Mouse (Mus musculus): ENCODE results near the gene Mrpl49. TPM values are rescaled to one million over a fixed set of nuclear protein-coding genes. Genes with fewer than 3 reads are reported as not detected.
A peak's percentile ranks its signal among the peaks of the same experiment; 100 is the strongest.

Gene Mrpl49
- polyA plus RNA-seq, 1 experiment: 44.4 TPM

- no peak overlapping the region for H3K27ac ChIP-seq (ENCODE audit: insufficient read depth, low read length)
- H3K4me1 ChIP-seq (ENCODE audit: control insufficient read depth, insufficient read depth, low read length): no peaks in the 10 kb centered on the region
- TF ChIP-seq CTCF (IDR thresholded peaks at IDR 0.05; ENCODE audit: extremely low read depth, insufficient read depth, low read length) (no peak), POLR2A (IDR thresholded peaks at IDR 0.05; ENCODE audit: extremely low read depth, insufficient read depth, low read length) (no peak)
- H3K4me3 ChIP-seq (ENCODE audit: insufficient read depth, low read length): no peak overlapping the region
These were observed 28.6 kb downstream of the Mrpl49 start for GRCm38 (mm10) chr19:6028991-6029390.

DNA sequence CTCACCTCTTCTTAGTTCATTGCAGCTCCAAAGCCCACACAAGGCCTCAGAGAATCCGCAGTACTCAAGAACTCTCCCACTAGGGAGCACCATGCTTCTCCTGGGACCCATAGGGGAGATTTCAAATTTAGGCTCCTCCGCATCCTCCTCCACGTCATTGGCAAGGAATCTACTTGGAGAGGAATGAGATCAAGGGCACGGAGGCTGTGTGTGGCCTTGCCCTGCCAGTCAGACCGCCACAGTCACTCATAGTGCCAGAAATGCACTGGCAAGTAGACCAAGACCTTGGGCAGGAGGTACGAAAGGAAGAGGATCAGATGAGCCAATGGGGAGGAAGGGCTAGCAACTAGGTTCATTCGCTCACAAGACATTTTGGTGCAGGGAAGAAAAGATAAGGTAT lies 33.7 kb downstream of the Mrpl49 start:
- Histone ChIP-seq H3K27ac (ENCODE audit: insufficient read depth, low read length) (no peak overlapping the region), H3K4me3 (ENCODE audit: insufficient read depth, low read length) (no peak overlapping the region), H3K4me1 (ENCODE audit: control insufficient read depth, insufficient read depth, low read length) (no peaks in the 10 kb centered on the region)
- no peak for TF ChIP-seq POLR2A (IDR thresholded peaks at IDR 0.05; ENCODE audit: extremely low read depth, insufficient read depth, low read length)
- TF ChIP-seq CTCF (IDR thresholded peaks at IDR 0.05; ENCODE audit: extremely low read depth, insufficient read depth, low read length): no peak

GRCm38 (mm10) chr19:6023059-6023458 lies 34.5 kb downstream of the Mrpl49 start:
- H3K27ac ChIP-seq (ENCODE audit: insufficient read depth, low read length): no peak overlapping the region

GRCm38 (mm10) chr19:6020276-6020675 lies 37.3 kb downstream of the Mrpl49 start:
- no peaks in the 10 kb centered on the region; the same call in 1 of the 2 replicates for H3K4me1 ChIP-seq (ENCODE audit: control insufficient read depth, insufficient read depth, low read length)
- TF ChIP-seq POLR2A (IDR thresholded peaks at IDR 0.05; ENCODE audit: extremely low read depth, insufficient read depth, low read length) (no peak), CTCF (IDR thresholded peaks at IDR 0.05; ENCODE audit: extremely low read depth, insufficient read depth, low read length) (no peak)
- no peak overlapping the region for H3K27ac ChIP-seq (ENCODE audit: insufficient read depth, low read length)
- no peak overlapping the region for H3K4me3 ChIP-seq (ENCODE audit: insufficient read depth, low read length)

More at GRCm38 (mm10) chr19:6023059-6023458, 34.5 kb downstream of the Mrpl49 start:
- Histone ChIP-seq H3K4me1 (ENCODE audit: control insufficient read depth, insufficient read depth, low read length) (no peaks in the 10 kb centered on the region), H3K4me3 (ENCODE audit: insufficient read depth, low read length) (no peak overlapping the region)
- no peak for TF ChIP-seq POLR2A (IDR thresholded peaks at IDR 0.05; ENCODE audit: extremely low read depth, insufficient read depth, low read length)
- no peak for TF ChIP-seq CTCF (IDR thresholded peaks at IDR 0.05; ENCODE audit: extremely low read depth, insufficient read depth, low read length)

- no peak for TF ChIP-seq POLR2A (IDR thresholded peaks at IDR 0.05; ENCODE audit: extremely low read depth, insufficient read depth, low read length)
- peak; percentile 87 for TF ChIP-seq CTCF (IDR thresholded peaks at IDR 0.05; ENCODE audit: extremely low read depth, insufficient read depth, low read length)
- Histone ChIP-seq H3K27ac (ENCODE audit: insufficient read depth, low read length) (no peak overlapping the region), H3K4me3 (ENCODE audit: insufficient read depth, low read length) (no peak overlapping the region), H3K4me1 (ENCODE audit: control insufficient read depth, insufficient read depth, low read length) (no peaks in the 10 kb centered on the region; the same call in 1 of the 2 replicates)
These were observed 39.2 kb downstream of the Mrpl49 start for GRCm38 (mm10) chr19:6018142-6019089.

GRCm38 (mm10) chr19:6016532-6016931 lies 41.1 kb downstream of the Mrpl49 start:
- Histone ChIP-seq H3K27ac (ENCODE audit: insufficient read depth, low read length) (no peak overlapping the region), H3K4me3 (ENCODE audit: insufficient read depth, low read length) (peak overlapping the region; percentile 66), H3K4me1 (ENCODE audit: control insufficient read depth, insufficient read depth, low read length) (no peaks in the 10 kb centered on the region; the same call in 1 of the 2 replicates)
- TF ChIP-seq POLR2A (IDR thresholded peaks at IDR 0.05; ENCODE audit: extremely low read depth, insufficient read depth, low read length) (no peak), CTCF (IDR thresholded peaks at IDR 0.05; ENCODE audit: extremely low read depth, insufficient read depth, low read length) (no peak)

DNA sequence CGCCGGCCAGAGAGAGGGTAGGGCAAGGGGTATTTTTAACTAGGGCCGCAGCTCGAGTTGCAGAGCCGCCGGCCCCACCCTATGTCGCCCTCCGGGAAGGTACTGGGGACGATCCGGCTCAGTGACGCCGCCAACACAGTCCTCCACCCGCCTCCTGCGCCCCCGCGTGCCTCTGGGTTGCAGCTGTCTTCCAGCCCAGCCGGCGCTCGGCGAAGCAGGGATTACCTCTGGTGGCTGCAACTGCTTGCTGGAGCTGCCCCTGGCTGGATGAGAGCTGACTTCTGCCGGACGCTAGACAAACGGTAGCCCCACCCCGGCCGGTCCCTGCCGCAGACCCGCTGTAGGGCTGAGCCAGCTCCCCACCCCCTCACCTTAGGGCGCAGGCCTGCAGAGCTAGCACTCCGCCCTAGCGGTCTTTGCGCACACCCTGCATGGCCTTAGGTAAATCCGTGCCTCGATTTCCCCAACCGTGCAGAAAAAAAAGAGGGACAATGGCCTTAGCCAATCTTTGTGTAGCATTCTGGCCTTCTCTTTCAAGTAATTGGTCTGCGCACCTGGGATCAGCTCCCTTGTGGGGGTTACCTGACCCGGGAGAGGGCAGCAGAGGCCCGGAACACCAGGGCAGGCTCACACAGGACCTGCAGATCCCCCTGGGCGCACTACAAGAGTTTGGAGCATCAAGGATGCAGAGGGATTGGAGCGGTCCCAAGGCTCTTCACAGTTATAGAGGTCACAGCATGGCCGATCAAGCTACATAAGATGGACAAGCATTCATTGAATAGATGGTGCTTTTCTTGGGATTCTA lies 41.9 kb downstream of the Mrpl49 start, which contains the start of gene Capn1:
TSS of gene Capn1 (minus strand) at position 387 of the 805 bp plus-strand sequence.
- TF ChIP-seq POLR2A (IDR thresholded peaks at IDR 0.05; ENCODE audit: extremely low read depth, insufficient read depth, low read length): no peak
- no peak for TF ChIP-seq CTCF (IDR thresholded peaks at IDR 0.05; ENCODE audit: extremely low read depth, insufficient read depth, low read length)
- H3K27ac ChIP-seq (ENCODE audit: insufficient read depth, low read length): peak within 1 kb of the TSS; percentile 84
- no peaks in the 10 kb centered on the region; the same call in 1 of the 2 replicates for H3K4me1 ChIP-seq (ENCODE audit: control insufficient read depth, insufficient read depth, low read length)
- H3K4me3 ChIP-seq (ENCODE audit: insufficient read depth, low read length): peak within 1 kb of the TSS; percentile 66

- TF ChIP-seq POLR2A (IDR thresholded peaks at IDR 0.05; ENCODE audit: extremely low read depth, insufficient read depth, low read length): no peak
- no peaks in the 10 kb centered on the region; the same call in 1 of the 2 replicates for H3K4me1 ChIP-seq (ENCODE audit: control insufficient read depth, insufficient read depth, low read length)
- H3K27ac ChIP-seq (ENCODE audit: insufficient read depth, low read length): peak overlapping the region; percentile 84
- peak overlapping the region; percentile 66 for H3K4me3 ChIP-seq (ENCODE audit: insufficient read depth, low read length)
These were observed 42.5 kb downstream of the Mrpl49 start for GRCm38 (mm10) chr19:6014991-6015510.

DNA sequence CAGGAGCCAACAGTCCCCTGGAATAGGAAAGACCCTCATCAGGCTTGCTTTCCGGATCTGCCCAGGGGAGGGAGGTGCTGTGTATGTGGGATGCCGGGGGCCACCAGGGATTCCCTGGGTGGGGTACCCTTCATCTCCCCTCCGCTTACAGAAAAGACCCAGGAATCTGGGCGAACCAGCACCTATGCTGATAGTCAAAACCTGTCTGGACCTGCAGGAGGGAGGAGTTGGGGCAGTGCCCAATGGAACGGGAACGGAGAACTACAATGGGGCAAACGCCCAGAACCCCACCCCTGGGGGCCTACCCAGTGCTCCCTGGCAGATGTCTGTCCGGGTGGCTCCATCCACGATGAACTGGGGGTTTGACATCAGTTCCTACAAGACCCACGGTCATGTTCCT lies 43.9 kb downstream of the Mrpl49 start:
- Histone ChIP-seq H3K27ac (ENCODE audit: insufficient read depth, low read length) (no peak overlapping the region), H3K4me3 (ENCODE audit: insufficient read depth, low read length) (no peak overlapping the region), H3K4me1 (ENCODE audit: control insufficient read depth, insufficient read depth, low read length) (no peaks in the 10 kb centered on the region; the same call in 1 of the 2 replicates)
- TF ChIP-seq POLR2A (IDR thresholded peaks at IDR 0.05; ENCODE audit: extremely low read depth, insufficient read depth, low read length) (no peak), CTCF (IDR thresholded peaks at IDR 0.05; ENCODE audit: extremely low read depth, insufficient read depth, low read length) (no peak)

All from cortical plate, adult 2 months (tissue).